In the genomic region with DNA sequence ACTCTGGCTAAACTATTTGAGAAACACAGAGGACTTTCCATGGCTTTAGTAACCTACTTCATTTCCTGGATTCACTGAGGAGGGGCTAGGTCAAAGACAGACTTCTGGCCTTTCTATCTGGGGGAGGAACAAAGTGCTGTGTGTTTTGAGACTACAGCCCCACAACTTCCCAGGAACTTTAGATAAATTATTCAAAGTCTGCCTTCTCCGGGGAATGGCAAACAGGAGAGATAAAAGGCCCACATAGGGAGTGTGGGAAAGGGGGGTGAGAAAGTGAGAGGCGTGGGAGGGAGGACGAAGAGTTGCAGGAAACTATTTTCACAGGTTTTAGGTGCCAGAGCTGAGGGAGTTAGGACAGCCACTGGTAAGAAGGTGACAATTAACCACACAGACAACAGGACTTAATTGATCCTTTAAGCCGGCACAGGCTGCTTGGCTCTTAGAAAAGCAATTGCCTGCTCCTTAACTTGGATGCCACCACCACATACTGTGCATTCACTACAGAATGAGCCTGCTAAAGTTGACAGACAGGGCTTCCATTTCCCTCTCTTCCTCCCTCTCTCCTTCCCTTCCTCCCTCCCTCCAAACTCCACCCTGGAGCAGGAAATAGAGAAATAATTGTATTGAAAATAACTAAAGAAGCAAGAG, we compare ENCODE assay signal across 12 mouse cellular contexts. TPM values are rescaled to one million over a fixed set of nuclear protein-coding genes. Genes with fewer than 3 reads are reported as not detected.
DNase-seq lines count a peak whose midpoint lies in the region; ATAC-seq and TF ChIP-seq lines count a peak whose summit lies in the region.
"Had no signal": no experiment of that assay in that cellular context is flagged by ENCODE, and none has a peak within 500 bp of the region (broad histone marks: within the 10 kb centered on the region; RNA-seq: fewer than 3 reads in every experiment).

No protein-coding gene starts in this region.

- no peaks in the 10 kb centered on the region for H3K27me3 ChIP-seq in kidney, embryonic 15.5 days
- no peaks in the 10 kb centered on the region for H3K27me3 ChIP-seq in forebrain, embryonic 12.5 days
- H3K27me3 ChIP-seq: limb, embryonic 12.5 days had no signal

- no peak overlapping the region for H3K9ac ChIP-seq in kidney, embryonic 15.5 days
- no peak overlapping the region for H3K9ac ChIP-seq in forebrain, embryonic 12.5 days
- H3K9ac ChIP-seq: limb, embryonic 12.5 days had no signal

- H3K4me3 ChIP-seq in kidney, embryonic 15.5 days (replicated peaks), result no peak overlapping the region
- no peak overlapping the region for H3K4me3 ChIP-seq in forebrain, embryonic 12.5 days (replicated peaks)
- H3K4me3 ChIP-seq: limb, embryonic 12.5 days; myocyte had no signal

- no peak for DNase-seq in kidney, postnatal 14 days
- DNase-seq in brain, embryonic 14.5 days (ENCODE audit: low read depth), result peak; percentile 72
- peak; percentile 33 for DNase-seq in mesoderm, embryonic 11.5 days (ENCODE audit: low read depth, low spot score)
- no peak for DNase-seq in left cerebral cortex, adult 11 months (ENCODE audit: low spot score)
- no peak for DNase-seq in right cerebral cortex, adult 2 months (ENCODE audit: low spot score in 2 of 2)
- DNase-seq: adrenal gland, adult 2 months; cerebellum, adult 8-10 months; heart, postnatal 10 days had no signal

- no peak for TF ChIP-seq CTCF in brain, embryonic 14.5 days (IDR thresholded peaks at IDR 0.05; ENCODE audit: borderline replicate concordance, extremely low read depth, insufficient read depth, insufficient read length)

- TF ChIP-seq POLR2A in brain, embryonic 14.5 days (IDR thresholded peaks at IDR 0.05; ENCODE audit: borderline replicate concordance, extremely low read depth, insufficient read depth, insufficient read length, poor library complexity, severe bottlenecking), result no peak

- no peak overlapping the region for H3K4me2 ChIP-seq in kidney, embryonic 15.5 days
- H3K4me2 ChIP-seq in forebrain, embryonic 12.5 days, result no peak overlapping the region
- H3K4me2 ChIP-seq: limb, embryonic 12.5 days had no signal

- H3K9me3 ChIP-seq in kidney, embryonic 15.5 days (replicated peaks), result no peaks in the 10 kb centered on the region
- no peaks in the 10 kb centered on the region for H3K9me3 ChIP-seq in forebrain, embryonic 12.5 days

- peaks cover 18% of the 10 kb centered on the region for H3K4me1 ChIP-seq in kidney, embryonic 15.5 days
- H3K4me1 ChIP-seq in forebrain, embryonic 12.5 days, result peaks cover 23% of the 10 kb centered on the region

- no peaks in the 10 kb centered on the region for H3K36me3 ChIP-seq in kidney, embryonic 15.5 days
- peaks cover 10% of the 10 kb centered on the region; the same call in 1 of the 2 replicates for H3K36me3 ChIP-seq in forebrain, embryonic 12.5 days (replicated peaks)

- H3K27ac ChIP-seq in kidney, embryonic 15.5 days, result peak overlapping the region; percentile 54
- H3K27ac ChIP-seq in forebrain, embryonic 12.5 days, result peak overlapping the region; percentile 56
- H3K27ac ChIP-seq: limb, embryonic 12.5 days had no signal

- WGBS in kidney, embryonic 15.5 days, result 13% methylated on average over 4 of the region's 4 CpGs
- under 1% methylated on average over 4 of the region's 4 CpGs for WGBS in forebrain, embryonic 12.5 days

- ATAC-seq in kidney, embryonic 15.5 days (replicated peaks; ENCODE audit: low FRiP score), result peak; percentile 72
- ATAC-seq in forebrain, embryonic 12.5 days (ENCODE audit: low FRiP score), result no peak

RNA-seq across cellular contexts. Expression of a gene that starts 11.4 kb away (rescaled TPM):
- polyA plus RNA-seq in kidney, embryonic 15.5 days (2015; fragmentation: Nextera tagmentation; extraction: Ambion mirVana), result 49.0 and 50.1 TPM in 2 replicates
- polyA plus RNA-seq in brain, embryonic 14.5 days (2012; rRNA removed), result 327 and 346 TPM in 2 replicates
- polyA plus RNA-seq in forebrain, embryonic 12.5 days (2016; fragmentation: Nextera tagmentation; extraction: Ambion mirVana), result 258 and 264 TPM in 2 replicates

Comparison
In these comparisons a context has a peak if more than half of its experiments do, and no peak if none do; other contexts are left out.
1. DNase-seq: peak in brain, embryonic 14.5 days (single experiment) and mesoderm, embryonic 11.5 days (single experiment); none in kidney, postnatal 14 days (single experiment), left cerebral cortex, adult 11 months (single experiment) and right cerebral cortex, adult 2 months (0 of 2).